Mouse (Mus musculus): ENCODE measurements around the gene Med7. TPM values are rescaled to one million over a fixed set of nuclear protein-coding genes. Genes with fewer than 3 reads are reported as not detected.
"Not testable (repeated sequence)": the region's sequence is repeated elsewhere in the genome, so short reads cannot be mapped to it uniquely, and the experiment has no call there.

Gene Med7
- polyA plus RNA-seq, 1 experiment from 2014 or later, result 61.9 TPM

GRCm38 (mm10) chr11:46398473-46398872, 38.3 kb upstream of the Med7 start:
- Histone ChIP-seq H3K36me3 (no peaks in the 10 kb centered on the region), H3K4me3 (no peak overlapping the region), H3K27me3 (no peaks in the 10 kb centered on the region), H3K4me1 (no peaks in the 10 kb centered on the region), H3K4me2 (no peak overlapping the region), H3K27ac (no peak overlapping the region), H3K9ac (no peak overlapping the region), H3K9me3 (no peaks in the 10 kb centered on the region)
- 80% methylated on average over 4 of the region's 4 CpGs for WGBS
- no peak for ATAC-seq (ENCODE audit: insufficient number of reproducible peaks, low FRiP score, low TSS enrichment, low read depth)

DNA sequence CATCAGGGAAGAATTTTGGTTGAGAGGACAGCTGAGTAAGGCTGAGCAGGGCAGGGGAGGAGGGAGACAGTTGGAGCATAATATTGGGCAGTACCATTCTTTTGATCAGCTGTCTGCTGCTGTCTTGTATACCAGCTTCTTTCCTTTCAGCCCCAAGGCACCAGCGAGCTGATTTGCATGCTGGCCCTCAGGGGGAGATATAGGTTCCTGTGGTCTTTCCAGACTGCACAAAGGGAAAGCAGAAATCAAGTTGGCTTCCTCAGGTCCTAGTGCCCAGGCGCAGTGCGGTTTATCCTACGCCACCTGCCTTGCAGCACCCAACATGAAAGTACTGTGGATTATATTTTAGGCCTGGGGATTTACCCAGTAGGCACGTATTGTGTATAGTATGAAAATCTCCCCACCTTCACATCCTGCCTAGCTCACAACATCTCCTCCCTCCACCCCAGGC, 37.8 kb upstream of the Med7 start:
- whole genome bisulfite sequencing, result 73% methylated on average over 5 of the region's 5 CpGs
- H3K36me3 ChIP-seq, result no peaks in the 10 kb centered on the region
- H3K4me2 ChIP-seq, result no peak overlapping the region
- H3K27ac ChIP-seq, result no peak overlapping the region
- ATAC-seq (ENCODE audit: insufficient number of reproducible peaks, low FRiP score, low TSS enrichment, low read depth), result no peak
- no peaks in the 10 kb centered on the region for H3K27me3 ChIP-seq
- H3K4me1 ChIP-seq, result no peaks in the 10 kb centered on the region
- H3K9ac ChIP-seq, result no peak overlapping the region
- no peak overlapping the region for H3K4me3 ChIP-seq
- no peaks in the 10 kb centered on the region for H3K9me3 ChIP-seq

DNA sequence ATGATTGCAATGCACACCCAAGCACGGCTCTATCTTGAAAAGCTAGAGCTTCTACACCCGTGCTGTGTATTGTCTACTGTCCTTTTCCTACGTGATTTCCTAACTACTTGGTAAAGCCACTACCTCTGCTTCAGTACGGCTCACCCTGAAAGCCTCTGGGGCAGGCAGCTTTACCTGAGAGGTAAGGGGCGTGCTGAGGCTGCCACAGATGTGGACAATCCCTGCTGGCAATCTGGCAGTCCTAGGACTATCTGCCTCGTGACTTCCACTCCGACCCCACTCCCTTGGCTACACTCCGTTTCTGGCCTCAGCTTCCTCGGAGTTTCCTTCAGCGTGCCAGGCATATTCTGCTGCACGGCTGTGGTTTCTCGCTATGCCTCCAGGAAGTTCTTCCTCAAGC, 35.2 kb upstream of the Med7 start:
- no peak for ATAC-seq (ENCODE audit: insufficient number of reproducible peaks, low FRiP score, low TSS enrichment, low read depth)
- H3K9ac ChIP-seq, result no peak overlapping the region
- no peaks in the 10 kb centered on the region for H3K4me1 ChIP-seq
- H3K4me3 ChIP-seq, result no peak overlapping the region
- WGBS, result 76% methylated on average over 12 of the region's 12 CpGs
- H3K4me2 ChIP-seq, result no peak overlapping the region
- H3K9me3 ChIP-seq, result no peaks in the 10 kb centered on the region
- H3K36me3 ChIP-seq, result no peaks in the 10 kb centered on the region
- no peaks in the 10 kb centered on the region for H3K27me3 ChIP-seq
- H3K27ac ChIP-seq, result no peak overlapping the region

DNA sequence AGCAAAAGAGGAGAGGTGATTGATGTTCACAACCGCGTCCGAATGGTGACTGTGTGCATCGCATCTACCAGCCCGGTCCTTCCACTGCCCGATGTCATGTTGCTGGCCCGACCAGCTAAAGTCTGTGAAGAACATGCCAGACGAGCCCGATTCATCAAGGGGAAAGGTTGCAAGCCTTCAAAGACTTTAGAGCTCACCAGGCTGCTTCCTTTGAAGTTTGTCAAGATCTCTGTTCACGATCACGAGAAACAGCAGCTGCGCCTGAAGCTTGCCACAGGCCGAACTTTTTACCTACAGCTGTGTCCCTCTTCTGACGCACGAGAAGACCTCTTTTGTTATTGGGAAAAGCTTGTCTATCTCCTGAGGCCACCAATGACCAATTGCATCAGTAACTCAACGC, 31.7 kb upstream of the Med7 start:
- Histone ChIP-seq H3K36me3 (no peaks in the 10 kb centered on the region), H3K4me1 (no peaks in the 10 kb centered on the region), H3K4me2 (no peak overlapping the region), H3K9ac (no peak overlapping the region), H3K27me3 (no peaks in the 10 kb centered on the region), H3K4me3 (no peak overlapping the region), H3K27ac (no peak overlapping the region), H3K9me3 (no peaks in the 10 kb centered on the region)
- WGBS, result 68% methylated on average over 16 of the region's 16 CpGs
- no peak for ATAC-seq (ENCODE audit: insufficient number of reproducible peaks, low FRiP score, low TSS enrichment, low read depth)

DNA sequence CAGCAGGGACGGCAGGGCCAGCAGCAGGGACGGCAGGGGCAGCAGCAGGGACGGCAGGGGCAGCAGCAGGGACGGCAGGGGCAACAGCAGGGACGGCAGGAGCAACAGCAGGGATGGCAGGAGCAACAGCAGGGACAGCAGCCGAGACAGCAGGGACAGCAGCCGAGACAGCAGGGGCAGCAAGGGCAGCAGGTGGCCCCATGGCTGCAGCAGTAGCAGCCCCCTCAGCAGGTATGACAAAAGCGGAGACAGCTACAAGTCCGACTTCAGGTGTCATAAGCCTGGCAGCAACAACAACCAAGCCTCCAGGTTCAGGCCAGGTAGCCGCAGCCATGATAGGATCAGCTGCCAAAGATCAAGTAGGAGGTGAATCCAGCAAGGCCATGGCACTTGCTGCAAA, 30.0 kb upstream of the Med7 start:
- no peak overlapping the region for H3K9ac ChIP-seq
- 46% methylated on average over 10 of the region's 10 CpGs for WGBS

DNA sequence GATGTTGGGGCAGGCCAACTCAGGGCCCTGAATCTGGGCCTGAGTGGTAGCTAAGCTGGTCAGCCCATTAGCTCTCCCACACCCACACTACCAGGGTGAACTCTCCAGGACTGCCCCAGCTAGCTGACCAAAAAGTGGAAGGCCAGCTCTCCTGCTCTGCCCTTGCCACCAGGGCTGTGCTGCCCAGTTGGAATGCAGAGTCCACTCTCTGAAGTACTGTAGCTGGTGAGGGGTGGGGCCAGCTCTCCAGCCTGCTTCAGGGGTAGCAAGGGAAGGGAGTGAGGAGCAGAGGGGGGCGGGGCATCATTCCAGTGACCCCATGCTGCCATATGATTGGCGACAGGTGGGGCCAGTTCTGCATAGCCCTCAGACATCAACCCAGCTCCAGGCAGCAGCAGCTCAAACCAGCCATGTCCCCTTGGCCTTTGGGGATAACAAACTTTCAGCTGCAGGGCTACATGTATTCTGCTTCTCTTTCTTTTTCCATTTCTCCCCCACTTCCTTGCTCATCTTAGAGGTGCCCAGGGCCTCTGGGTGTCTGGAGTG, 26.6 kb upstream of the Med7 start:
- Histone ChIP-seq H3K27me3 (no peaks in the 10 kb centered on the region), H3K4me3 (no peak overlapping the region), H3K9me3 (no peaks in the 10 kb centered on the region), H3K4me1 (no peaks in the 10 kb centered on the region), H3K4me2 (no peak overlapping the region), H3K27ac (no peak overlapping the region), H3K36me3 (no peaks in the 10 kb centered on the region), H3K9ac (no peak overlapping the region)
- ATAC-seq (ENCODE audit: insufficient number of reproducible peaks, low FRiP score, low TSS enrichment, low read depth), result no peak
- WGBS, result 52% methylated on average over 2 of the region's 2 CpGs

More for the DNA sequence above, 30.0 kb upstream of the Med7 start:
- Histone ChIP-seq H3K9me3 (no peaks in the 10 kb centered on the region), H3K27me3 (no peaks in the 10 kb centered on the region), H3K4me2 (no peak overlapping the region), H3K4me3 (no peak overlapping the region), H3K27ac (no peak overlapping the region), H3K36me3 (no peaks in the 10 kb centered on the region), H3K4me1 (no peaks in the 10 kb centered on the region)
- ATAC-seq (ENCODE audit: insufficient number of reproducible peaks, low FRiP score, low TSS enrichment, low read depth), result no peak

- ATAC-seq (ENCODE audit: insufficient number of reproducible peaks, low FRiP score, low TSS enrichment, low read depth), result no peak
- H3K27ac ChIP-seq, result 0 out of 2 replicates have a peak overlapping the region, but pooled peaks have one; percentile 8
- H3K4me1 ChIP-seq, result no peaks in the 10 kb centered on the region
- H3K27me3 ChIP-seq, result no peaks in the 10 kb centered on the region
- H3K9ac ChIP-seq, result no peak overlapping the region
- no peaks in the 10 kb centered on the region for H3K9me3 ChIP-seq
- 23% methylated on average over 1 of the region's 1 CpGs for WGBS
- no peak overlapping the region for H3K4me3 ChIP-seq
- no peak overlapping the region for H3K4me2 ChIP-seq
- no peaks in the 10 kb centered on the region for H3K36me3 ChIP-seq
Observed at GRCm38 (mm10) chr11:46418438-46418837, 18.3 kb upstream of the Med7 start.

DNA sequence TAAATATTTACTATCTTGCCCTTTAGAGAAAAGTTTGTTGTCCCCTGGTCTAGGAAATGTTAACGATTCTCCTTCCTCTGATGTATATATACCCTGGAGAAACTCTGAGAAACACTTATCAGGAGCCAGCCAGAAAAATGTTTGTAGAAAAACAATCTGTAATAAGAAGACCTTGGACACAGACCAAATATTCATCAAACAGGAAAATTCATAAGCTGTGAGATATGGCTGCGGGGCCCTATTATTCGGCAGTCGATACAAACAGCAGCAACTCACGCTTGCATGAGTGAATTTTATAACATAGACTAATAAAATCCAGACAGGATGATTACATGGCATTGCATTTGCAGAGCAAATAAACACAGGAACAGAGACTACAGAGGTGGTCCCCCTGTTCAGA, 17.9 kb upstream of the Med7 start:
- no peak overlapping the region for H3K4me3 ChIP-seq
- H3K27ac ChIP-seq, result 0 out of 2 replicates have a peak overlapping the region, but pooled peaks have one; percentile 8
- no peaks in the 10 kb centered on the region for H3K4me1 ChIP-seq
- 29% methylated on average over 5 of the region's 5 CpGs for WGBS
- H3K9me3 ChIP-seq, result no peaks in the 10 kb centered on the region
- H3K4me2 ChIP-seq, result no peak overlapping the region
- no peaks in the 10 kb centered on the region for H3K36me3 ChIP-seq
- H3K9ac ChIP-seq, result no peak overlapping the region
- no peak for ATAC-seq (ENCODE audit: insufficient number of reproducible peaks, low FRiP score, low TSS enrichment, low read depth)
- no peaks in the 10 kb centered on the region for H3K27me3 ChIP-seq

- H3K36me3 ChIP-seq, result no peaks in the 10 kb centered on the region
- WGBS, result 68% methylated on average over 8 of the region's 8 CpGs
- H3K4me1 ChIP-seq, result no peaks in the 10 kb centered on the region
- no peak for ATAC-seq (ENCODE audit: insufficient number of reproducible peaks, low FRiP score, low TSS enrichment, low read depth)
- no peak overlapping the region for H3K4me3 ChIP-seq
- H3K9ac ChIP-seq, result no peak overlapping the region
- no peak overlapping the region for H3K27ac ChIP-seq
- H3K4me2 ChIP-seq, result no peak overlapping the region
- no peaks in the 10 kb centered on the region for H3K9me3 ChIP-seq
- H3K27me3 ChIP-seq, result no peaks in the 10 kb centered on the region
Observed at GRCm38 (mm10) chr11:46421086-46421888, 15.4 kb upstream of the Med7 start.

DNA sequence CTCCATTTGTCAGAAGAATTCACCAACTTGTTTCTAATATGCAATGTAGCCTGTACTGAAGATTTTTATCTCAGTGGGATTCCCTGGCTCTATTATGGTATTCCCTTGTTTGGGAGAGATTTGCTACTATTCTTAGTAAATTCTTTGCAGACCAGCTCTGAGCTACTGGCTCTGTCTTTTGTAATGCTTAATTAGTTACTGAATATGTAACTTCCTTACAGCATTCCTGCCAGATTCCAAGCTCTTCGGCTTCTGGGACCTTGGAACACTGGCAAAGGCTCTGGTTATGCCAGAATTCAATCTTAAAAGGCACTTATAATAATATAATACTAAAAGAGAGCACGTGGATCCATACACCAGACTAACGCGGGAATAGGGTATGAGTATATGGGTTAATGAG, 8.6 kb upstream of the Med7 start:
- H3K4me2 ChIP-seq; ATAC-seq (ENCODE audit: insufficient number of reproducible peaks, low FRiP score, low TSS enrichment, low read depth); H3K27ac ChIP-seq; H3K9me3 ChIP-seq; H3K4me1 ChIP-seq; H3K9ac ChIP-seq; H3K27me3 ChIP-seq; H3K36me3 ChIP-seq; H3K4me3 ChIP-seq: not testable (repeated sequence)
- WGBS, result 27% methylated on average over 4 of the region's 4 CpGs

- Histone ChIP-seq H3K36me3 (no peaks in the 10 kb centered on the region), H3K4me2 (no peak overlapping the region), H3K27me3 (no peaks in the 10 kb centered on the region), H3K9ac (no peak overlapping the region), H3K4me3 (no peak overlapping the region), H3K9me3 (no peaks in the 10 kb centered on the region), H3K27ac (no peak overlapping the region), H3K4me1 (no peaks in the 10 kb centered on the region)
- no peak for ATAC-seq (ENCODE audit: insufficient number of reproducible peaks, low FRiP score, low TSS enrichment, low read depth)
- WGBS, result 78% methylated on average over 2 of the region's 2 CpGs
Observed at GRCm38 (mm10) chr11:46430123-46430522, 6.6 kb upstream of the Med7 start.

GRCm38 (mm10) chr11:46431129-46431528, 5.6 kb upstream of the Med7 start:
- no peak; the same call in 1 of the 2 replicates for ATAC-seq (ENCODE audit: insufficient number of reproducible peaks, low FRiP score, low TSS enrichment, low read depth)
- no peaks in the 10 kb centered on the region for H3K27me3 ChIP-seq

More at GRCm38 (mm10) chr11:46431129-46431528, 5.6 kb upstream of the Med7 start:
- no peaks in the 10 kb centered on the region for H3K9me3 ChIP-seq
- H3K4me1 ChIP-seq, result no peaks in the 10 kb centered on the region
- H3K4me3 ChIP-seq, result no peak overlapping the region
- 18% methylated on average over 3 of the region's 3 CpGs for WGBS
- no peak overlapping the region for H3K4me2 ChIP-seq
- H3K27ac ChIP-seq, result no peak overlapping the region
- no peaks in the 10 kb centered on the region for H3K36me3 ChIP-seq
- no peak overlapping the region for H3K9ac ChIP-seq
